Mouse (Mus musculus): ENCODE results near the gene Ccdc77. TPM values are rescaled to one million over a fixed set of nuclear protein-coding genes. Genes with fewer than 3 reads are reported as not detected.

Ccdc77 gene
- total RNA-seq (2021) = 10 to 100 TPM; 11.5 to 13.7 TPM
- long read RNA-seq, experiment 1, partial matches to known transcripts = 0 of 6 reads
- long read RNA-seq, experiment 1, other reads (novel, unspliced or antisense) = 6 of 6 reads
- long read RNA-seq, experiment 2, partial matches to known transcripts = 1 of 9 reads
- long read RNA-seq, experiment 2, other reads (novel, unspliced or antisense) = 7 of 9 reads

DNA sequence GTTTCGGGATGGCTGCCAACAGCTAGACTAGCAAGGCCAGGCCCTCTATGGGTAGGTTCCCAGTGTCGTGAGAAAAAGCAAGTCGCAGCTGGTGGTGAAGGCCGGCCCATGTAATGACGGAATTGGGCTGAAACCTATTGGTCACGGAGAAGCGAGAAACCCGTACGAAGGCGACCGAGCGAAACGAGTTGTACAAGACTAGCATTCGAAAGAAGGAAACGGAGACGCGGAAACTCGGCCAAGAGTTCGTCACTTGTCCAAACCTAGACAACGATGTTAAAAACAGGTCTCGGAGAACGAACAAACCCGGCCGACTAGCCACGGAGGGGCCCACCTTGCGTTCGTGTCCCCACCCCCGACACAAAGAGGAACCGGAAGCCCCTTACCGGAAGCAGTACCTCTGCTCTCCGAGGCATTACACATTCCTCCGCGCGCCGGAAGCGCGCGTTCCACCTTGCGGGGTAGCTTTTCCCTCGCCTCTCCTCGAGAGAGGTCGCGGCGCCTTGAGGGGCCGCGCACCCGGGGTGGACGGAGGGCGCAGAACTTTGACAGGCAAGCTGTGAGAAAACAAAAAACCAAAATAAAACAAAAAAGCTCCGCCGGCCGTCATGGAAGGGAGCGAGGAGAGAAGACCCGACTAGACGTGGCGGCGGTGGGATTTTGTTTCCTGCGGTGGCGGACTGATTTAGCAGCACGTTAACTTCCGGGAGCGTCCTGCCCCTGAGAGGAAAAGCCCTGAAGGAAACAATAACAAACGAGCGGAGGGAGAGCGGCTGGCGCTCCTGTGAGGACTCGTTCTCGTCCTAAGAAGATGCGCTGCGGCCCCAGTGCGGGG is at the start of gene Ccdc77, which contains the start of gene Kdm5a:
Gene Ccdc77 (minus strand): TSS at position 687 of the 835 bp plus-strand sequence.
Gene Kdm5a (plus strand): TSS at position 437 of the 835 bp plus-strand sequence.
- peak; percentile 76 to 87 for DNase-seq (ENCODE audit: low spot score in 2 of 2)

DNA sequence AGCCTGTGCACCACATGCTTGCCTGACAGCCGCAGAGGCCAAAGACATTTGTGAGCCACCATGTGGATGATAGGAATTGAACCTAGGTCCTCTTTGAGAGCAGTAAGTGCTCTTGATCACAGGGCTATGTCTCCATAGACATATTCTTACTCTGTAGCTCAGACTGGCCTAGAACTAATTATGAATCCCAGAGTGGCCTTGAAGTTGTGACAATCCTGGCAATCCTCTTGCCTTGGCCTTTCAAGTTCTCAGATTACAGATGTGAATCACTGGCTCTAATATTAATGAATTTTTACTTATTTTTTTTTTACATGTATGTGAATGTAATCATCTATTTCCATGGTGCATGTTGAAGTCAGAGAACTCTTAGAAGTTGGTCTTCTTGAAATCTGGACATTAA is 39.8 kb upstream of the Ccdc77 start:
- no peak for DNase-seq (ENCODE audit: low spot score in 2 of 2)

DNA sequence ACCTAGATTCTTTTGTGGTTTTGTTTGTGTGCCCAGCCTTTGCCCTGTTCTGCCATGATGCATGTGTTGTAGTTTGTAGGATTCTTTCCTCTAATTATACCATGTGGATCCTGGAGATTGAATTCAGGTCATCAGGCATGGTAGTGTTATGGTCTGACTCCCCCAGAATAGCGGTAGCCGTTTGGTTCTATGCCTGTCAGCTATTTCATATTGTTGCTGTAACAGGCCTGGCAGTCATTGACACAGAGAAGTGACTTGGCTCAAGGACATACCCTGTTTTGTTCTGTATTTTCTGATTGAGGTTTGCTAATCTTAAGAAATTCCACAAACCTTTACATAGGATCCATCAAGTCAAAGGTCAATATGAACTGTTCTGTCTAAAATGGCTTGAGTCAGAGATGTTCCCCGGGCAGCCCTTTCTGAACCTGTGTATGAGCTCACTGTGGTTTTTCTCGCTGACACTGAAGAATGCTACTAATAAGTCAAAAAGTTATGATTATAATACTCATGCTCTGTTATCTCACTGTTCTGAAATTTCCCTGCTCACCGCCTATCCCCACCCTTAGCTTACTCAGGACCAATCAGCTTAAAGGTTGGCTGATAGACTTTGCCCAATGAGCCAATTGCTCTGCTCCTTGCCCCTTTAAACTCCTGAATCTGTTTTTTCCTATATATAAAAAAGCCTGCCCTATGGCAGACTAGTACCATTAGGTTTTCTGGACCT is 31.6 kb upstream of the Ccdc77 start:
- no peak for DNase-seq (ENCODE audit: low spot score in 2 of 2)

DNA sequence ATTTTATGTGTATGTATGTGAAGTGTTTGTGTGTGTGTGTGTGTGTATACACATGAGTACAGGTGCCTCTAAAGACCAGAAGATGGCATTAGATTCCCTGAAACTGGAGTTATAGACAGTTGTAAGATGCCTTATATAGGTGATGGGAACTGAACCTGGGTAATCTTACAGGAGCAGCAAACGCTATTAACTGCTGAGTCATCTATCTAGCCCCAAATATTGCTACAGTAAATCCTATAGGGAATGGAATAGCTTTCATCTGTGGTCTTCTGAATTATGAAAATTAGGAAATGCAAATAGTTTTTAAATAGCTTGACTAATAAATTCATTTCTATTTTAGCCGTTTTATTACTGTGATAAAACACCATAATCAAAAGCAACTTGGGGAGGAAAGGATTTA is 28.6 kb upstream of the Ccdc77 start:
- DNase-seq (ENCODE audit: low spot score in 2 of 2) = no peak

DNA sequence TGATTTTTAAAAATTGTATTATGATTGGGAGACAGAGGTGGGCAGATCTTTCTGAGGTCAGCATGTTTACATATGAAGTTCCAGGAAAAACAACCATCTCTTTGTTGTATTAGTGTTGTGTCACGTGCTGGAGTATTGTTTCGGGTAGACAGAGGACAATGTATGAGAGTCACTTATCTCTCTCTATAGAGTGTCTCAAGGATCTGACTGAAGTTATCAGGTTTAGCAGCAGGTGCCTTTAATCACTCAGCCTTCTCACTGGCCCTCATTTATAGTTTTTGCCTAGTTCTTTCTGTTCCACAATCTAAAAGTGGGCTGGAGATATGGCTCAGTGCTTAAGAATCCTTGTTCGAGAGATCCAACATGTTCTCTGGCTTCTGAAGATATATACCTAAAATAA is 25.9 kb upstream of the Ccdc77 start:
- no peak for DNase-seq (ENCODE audit: low spot score in 2 of 2)

DNA sequence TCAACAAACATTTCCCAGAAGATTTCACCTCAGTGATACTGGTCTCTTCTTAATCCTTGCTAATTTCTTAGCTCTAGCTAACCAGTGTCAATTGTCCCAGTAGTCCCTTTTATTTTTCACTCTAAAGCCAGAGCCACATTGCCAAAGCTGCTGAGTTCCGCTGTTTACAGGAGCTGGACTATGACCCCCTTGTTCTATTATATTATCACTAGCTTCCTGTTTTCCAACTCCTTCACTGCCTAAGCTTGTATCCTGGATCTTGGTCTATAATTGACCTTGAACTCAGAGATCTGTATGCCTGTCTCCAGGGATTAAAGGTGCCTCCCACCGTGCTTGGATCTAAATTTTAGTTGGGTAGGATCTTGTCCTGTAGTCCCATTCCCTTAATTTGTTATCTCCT is 12.6 kb upstream of the Ccdc77 start:
- DNase-seq (ENCODE audit: low spot score in 2 of 2) = no peak

DNA sequence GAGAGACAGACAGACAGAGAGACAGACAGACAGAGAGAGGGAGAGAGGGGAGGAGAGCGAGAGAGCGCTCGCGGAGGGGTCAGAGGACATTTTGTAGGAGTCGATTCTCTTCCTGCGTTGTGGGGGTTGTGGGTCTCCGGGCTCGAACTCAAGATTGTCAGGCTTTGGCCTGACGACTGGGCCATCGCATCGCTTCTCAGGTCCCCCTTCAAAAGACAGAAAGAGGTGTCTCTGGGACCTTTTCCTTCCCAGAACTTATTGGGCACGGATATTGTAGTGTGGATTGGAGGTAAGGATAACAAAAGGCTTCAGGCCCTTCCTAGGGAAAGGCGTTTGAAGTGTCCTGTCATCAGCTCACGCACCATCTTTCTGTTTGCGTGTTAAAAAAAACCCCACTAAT is 877 bp upstream of the Ccdc77 start:
- no peak for DNase-seq (ENCODE audit: low spot score in 2 of 2)

DNA sequence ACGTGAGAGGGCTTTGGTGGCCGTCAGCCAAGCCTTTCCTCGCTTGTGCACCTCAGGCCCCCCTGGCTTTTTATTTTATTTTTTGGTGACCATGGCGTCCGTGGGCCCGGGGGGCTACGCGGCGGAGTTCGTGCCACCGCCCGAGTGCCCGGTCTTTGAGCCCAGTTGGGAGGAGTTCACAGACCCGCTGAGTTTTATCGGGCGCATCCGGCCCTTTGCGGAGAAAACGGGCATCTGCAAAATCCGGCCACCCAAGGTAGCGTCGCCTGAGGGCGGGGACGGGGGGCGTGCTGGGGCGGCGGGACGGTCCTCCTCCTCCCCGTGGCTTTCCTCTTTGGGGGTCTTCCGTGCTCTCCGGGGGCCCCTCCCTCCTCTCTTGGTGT is 340 bp upstream of the Ccdc77 start:
- DNase-seq (ENCODE audit: low spot score in 2 of 2) = peak in 1 of 2 experiments; percentile 7

DNA sequence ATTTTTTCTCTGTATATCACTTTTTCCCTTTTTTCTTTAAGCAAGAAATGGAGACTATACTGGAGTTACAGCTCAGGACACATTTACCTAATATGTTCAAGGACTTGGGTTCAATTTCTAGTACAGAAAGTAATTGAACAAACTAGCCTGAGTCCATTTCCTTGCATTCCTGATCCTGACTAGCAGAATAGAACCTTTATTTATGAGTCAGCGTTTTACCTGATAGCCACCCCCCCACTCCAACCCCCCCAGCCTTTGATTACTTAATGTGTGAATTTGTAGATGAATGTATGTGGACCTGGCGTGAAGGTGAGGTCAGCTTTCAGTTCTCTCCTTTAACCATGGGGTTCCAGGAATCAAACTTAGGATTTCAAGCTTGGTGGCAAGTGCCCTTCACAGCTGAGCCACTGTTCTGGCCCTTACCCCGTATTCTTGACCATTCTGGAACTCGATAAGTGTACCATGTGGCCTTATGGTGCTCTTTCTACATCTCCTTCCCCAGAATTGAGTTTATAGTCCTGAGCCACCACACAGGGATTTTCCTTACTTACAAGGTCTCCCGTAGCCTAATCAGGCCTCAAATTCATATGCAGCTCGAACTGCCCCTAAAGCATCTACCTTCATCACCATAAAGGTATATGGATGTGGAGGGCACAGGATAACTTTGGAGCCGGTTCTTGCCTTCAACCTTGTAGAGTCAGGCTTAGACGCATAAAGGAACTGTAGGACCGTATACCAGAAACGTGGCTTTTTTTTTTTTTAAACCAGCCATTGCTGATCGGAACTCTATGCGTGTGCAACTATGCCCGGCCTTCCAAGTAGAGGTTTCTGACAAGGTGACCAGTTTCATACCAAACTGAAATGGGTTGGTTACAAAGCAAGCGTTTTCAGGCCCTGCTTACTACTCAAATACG is 1.1 kb downstream of the Ccdc77 start:
- DNase-seq (ENCODE audit: low spot score in 2 of 2) = no peak

DNA sequence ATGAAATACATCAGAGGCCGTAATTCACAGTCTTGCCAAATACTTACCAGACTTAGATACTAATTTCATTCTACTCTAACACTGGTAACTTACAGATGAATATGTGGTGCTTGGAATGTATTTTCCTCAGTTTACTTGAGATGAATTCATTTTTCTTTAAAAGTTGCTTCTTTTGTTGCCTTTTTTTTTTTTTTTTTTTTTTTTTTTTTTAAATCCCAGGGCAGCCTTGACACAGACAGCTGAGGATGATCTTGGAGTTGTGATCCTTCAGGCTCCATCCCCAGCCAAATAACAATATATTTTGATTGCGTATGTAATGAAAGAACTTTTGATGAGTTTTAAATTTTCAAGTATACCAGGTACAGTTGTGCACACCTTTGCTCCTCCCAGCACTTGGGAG is 2.0 kb downstream of the Ccdc77 start:
- DNase-seq (ENCODE audit: low spot score in 2 of 2) = no peak

DNA sequence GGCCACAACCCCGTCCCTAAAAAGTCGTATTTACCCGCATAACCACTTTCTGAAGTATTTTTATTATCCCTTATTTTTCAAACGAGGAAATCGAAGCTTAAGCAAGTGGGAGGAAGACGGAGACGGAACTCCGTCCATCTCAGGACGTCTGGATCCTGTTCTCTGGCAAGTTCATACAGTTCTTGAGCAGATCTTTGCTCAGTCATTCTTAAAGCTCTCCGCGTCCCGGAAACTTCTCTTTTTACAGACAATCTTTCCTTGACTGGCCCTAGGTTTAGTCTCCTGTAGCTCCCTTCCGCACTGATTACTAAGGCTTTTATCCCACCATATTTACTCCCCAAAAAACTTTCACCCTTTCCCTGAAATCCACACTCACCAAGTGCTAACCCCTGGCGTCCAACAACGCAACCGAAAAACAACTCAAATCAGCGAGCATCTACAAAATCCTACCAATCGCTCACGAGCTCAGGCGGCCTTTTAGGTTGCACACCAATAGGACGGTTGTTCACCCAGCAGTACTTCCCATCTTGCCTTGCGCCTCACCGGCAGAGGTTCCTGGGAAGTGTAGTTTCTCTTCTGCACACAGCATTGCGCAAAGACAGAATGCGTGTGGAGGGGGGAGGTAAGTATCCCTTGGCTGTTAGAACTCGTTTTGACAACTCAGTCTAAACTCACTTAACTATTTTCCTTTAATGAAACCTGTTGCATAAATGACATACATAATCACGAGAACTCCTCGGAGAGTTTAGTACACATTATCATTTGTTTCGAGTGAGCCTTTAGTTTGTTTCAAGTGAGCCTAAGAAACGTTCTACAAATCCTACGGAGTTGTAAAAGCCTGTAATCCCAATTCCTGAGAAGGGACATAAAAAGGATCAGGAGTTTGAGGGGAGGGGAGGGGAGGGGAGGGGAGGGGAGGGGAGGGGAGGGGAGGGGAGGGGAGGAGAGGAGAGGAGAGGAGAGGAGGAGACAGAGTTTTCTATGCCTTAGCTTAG is 6.9 kb downstream of the Ccdc77 start:
- peak; percentile 32 to 62 for DNase-seq (ENCODE audit: low spot score in 2 of 2)

DNA sequence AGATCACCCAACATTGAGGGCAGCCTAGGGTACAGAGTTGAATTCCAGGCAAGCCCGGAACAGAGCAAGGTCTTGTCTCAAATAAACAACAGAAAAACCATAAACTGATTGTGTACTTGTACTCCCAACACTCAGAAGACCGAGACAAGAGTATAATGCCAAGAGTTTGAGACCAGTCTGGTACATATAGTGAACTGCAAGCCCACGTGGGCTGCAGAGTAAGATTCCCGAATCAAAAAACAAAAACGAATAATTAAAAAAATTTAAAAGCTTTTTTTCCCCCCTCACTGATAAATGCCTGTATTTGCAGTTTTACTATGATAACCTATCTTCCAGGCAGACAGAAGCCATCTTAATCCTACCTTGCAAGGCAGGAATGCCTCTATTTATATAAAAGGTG is 7.7 kb downstream of the Ccdc77 start:
- DNase-seq (ENCODE audit: low spot score in 2 of 2) = no peak

DNA sequence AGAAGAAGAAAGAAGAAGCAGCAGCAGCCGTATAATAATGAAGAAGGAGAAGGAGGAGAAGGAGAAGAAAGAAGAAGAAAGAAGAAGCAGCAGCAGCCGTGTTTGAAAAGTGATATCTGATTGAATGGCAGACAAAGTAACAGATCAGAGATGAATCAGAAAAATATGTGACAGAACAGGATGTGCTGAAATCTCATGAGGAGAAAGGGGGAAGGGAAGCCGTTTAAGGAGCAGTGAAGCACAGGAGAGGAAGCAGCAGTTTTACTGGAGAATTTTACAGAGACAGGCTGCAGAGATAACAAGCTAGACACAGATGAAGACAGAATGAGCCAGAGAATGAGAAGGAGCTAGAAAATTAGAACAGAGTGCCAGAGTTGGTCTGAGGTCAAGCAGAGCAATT is 15.2 kb downstream of the Ccdc77 start:
- DNase-seq (ENCODE audit: low spot score in 2 of 2) = no peak

DNA sequence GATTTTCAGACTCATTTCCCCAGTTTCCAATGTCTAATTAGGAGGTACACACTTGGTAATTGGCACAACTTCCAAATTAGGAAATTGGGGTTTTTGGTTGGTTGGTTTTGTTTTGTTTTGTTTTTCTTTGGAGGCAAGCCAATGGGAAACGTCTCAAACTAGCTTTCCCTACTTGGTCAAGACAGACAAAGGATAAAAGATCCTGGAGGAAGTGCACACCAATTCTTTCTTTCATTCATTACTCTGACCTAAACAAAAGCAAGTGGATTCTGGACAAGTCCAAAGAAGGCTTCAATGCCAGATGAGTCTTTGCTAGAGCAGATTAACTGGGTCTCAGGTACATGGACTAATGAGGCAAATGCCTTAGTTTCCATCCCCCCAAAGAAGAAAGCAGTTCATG is 20.2 kb downstream of the Ccdc77 start:
- no peak for DNase-seq (ENCODE audit: low spot score in 2 of 2)

DNA sequence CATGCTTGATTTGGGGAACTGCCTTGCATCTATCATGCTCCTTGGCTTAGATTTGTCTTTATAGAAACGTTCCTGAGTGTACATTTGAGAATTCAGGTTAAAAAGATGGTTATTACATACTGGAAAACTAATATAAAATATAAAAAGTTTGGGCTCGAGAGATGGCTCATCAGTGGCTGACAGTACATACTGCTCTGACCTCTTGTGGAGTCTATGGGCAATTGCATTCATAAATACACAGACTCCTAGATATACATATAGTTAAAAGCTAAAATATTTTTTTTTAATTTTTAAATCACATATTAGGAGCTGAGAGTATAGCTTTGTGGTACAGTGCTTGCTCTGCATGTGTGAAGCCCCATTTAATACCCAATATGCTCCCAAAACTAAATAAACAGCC is 31.8 kb downstream of the Ccdc77 start:
- no peak for DNase-seq (ENCODE audit: low spot score in 2 of 2)

DNA sequence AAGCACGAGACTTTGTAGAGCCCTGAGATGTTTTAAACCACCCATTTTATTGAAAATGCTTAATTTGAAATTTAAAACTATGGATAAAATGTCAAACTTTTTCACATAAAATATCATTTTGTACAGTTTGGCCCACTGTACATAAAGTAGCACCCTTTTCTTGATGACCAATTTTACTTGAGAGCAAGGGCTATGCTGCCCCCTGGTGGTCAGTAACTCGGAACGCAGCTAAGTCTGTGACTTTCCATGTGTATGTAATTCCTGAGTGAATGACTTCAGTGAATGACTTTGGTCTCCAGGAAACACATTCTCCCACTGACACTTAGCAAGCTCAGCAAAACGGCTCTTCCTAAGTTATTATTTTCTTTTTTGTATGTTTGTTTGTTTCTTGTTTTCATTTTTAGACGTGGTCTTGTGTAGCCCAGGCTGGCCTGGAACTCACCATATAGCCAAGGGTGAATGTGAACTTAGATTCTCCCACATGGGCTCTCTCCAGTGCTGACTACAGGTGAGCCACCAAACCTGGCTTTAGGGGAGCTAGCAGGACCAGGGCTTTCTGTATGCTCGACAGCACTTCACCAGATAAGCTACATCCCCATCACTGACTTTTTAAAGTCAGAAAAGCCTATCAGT is 39.8 kb downstream of the Ccdc77 start:
- peak; percentile 11 to 31 for DNase-seq (ENCODE audit: low spot score in 2 of 2)

DNA sequence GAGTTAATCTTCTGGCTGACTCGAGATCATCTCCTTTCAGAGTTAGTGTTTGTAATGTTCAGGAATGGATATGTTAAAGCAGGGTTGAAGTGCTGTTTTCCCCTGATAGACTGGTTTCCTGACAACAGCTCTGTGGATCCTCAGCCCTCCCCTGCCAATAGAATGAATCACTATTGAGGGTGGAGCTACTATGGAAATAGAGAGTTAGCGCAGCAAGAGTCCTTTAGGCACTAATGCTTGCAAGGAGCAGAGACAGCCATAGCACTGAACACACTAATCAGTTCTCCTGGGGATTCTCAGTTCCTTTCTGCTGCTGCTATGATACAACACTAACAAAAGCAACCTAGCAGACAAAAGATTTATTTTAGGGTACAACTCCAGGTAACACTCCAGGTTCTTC is 43.8 kb downstream of the Ccdc77 start:
- DNase-seq (ENCODE audit: low spot score in 2 of 2) = no peak

DNA sequence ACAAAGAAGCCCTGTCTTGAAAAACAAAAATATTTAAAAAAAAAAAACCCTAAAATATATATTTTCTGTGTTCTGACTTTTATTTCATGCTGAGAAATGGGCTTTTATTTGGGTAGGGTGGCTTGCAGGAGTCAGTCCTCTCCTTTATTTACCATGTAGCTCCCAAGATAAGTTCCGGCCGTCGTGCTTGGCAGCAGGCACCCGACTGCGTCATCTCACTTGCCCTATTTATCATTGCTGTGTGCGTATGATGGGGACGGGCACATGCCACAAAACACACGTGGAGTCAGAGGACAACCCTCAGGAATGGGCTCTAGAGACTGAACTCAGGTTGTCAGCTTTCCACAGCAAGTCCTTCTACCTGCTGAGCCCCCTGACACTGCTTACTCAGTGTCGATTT is 45.0 kb downstream of the Ccdc77 start:
- no peak for DNase-seq (ENCODE audit: low spot score in 2 of 2)

DNA sequence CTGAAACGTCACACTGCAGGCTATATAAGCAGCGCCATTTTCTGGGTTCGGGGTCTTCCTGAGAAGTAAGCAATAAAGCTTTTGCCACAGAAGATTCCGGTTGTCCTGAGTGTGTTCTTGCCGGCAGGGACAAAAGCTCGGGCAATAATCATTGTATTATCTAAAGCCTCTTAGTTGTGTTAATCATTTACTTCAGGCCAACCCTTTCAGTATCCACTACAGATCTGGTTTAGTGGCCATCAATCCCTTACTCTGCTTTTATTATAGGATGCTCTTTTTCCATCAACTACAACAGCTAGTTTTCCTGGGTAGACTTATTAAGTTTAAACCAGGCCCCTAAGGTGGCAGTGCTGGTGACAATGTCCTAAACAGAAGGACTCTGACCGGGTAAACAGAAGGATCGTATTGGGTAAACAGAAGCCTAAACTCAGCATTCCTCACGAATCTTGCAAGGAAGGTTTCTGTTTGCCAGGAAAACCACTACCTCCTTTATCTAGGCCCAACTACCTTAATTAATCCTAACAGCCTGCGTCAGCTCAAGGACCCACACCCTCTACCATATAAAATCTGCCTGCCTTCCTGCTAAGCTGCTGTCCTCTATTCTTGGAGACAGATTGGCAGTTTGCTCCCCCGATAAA is 45.8 kb downstream of the Ccdc77 start:
- DNase-seq (ENCODE audit: low spot score in 2 of 2) = no peak
